Mouse (Mus musculus) embryonic facial prominence, embryonic 10.5 days (tissue): ENCODE measurements at regions not wholly inside any gene's neighbourhood (a gene's known extent, or its start where the extent isn't known, plus 50 kb on each side); places are given as distances from the start of the nearest gene placed in this dataset.

Experiments
- DNase-seq: peaks from one replicate; pipeline ENCODE4 v3.0.0-alpha.2; 2017; ENCODE audit warnings: low spot score
- H3K27ac ChIP-seq: fragments of 300-500 bp; sonication (generic); replicated peaks from 2 replicates; pipeline ENCODE4 v1.5.1; 2016; ENCODE audit warnings: mild to moderate bottlenecking
- H3K27me3 ChIP-seq: fragments of 300-500 bp; sonication (generic); replicated peaks from 2 replicates; pipeline ENCODE4 v1.6.1; 2016; ENCODE audit warnings: low read depth, mild to moderate bottlenecking; ENCODE audit not compliant: poor library complexity, severe bottlenecking
- H3K36me3 ChIP-seq: fragments of 300-500 bp; sonication (generic); replicated peaks from 2 replicates; pipeline ENCODE4 v1.6.1; 2016; ENCODE audit warnings: mild to moderate bottlenecking, moderate library complexity
- H3K4me1 ChIP-seq: fragments of 300-500 bp; sonication (generic); 2 replicates; pipeline ENCODE4 v1.6.1; 2016
- H3K4me3 ChIP-seq: fragments of 300-500 bp; sonication (generic); 2 replicates; pipeline ENCODE4 v1.5.1; 2016; ENCODE audit warnings: mild to moderate bottlenecking, moderate library complexity
- H3K9me3 ChIP-seq: fragments of 300-500 bp; sonication (generic); 2 replicates; pipeline ENCODE4 v1.6.1; 2016; ENCODE audit warnings: mild to moderate bottlenecking
- WGBS: fragments of 180-500 bp; shearing (Covaris S2); methylation state at CpG from one replicate; pipeline ENCODE4 v1.1.7; 2016; 5-methylcytosine and 5-hydroxymethylcytosine counted together

DNA sequence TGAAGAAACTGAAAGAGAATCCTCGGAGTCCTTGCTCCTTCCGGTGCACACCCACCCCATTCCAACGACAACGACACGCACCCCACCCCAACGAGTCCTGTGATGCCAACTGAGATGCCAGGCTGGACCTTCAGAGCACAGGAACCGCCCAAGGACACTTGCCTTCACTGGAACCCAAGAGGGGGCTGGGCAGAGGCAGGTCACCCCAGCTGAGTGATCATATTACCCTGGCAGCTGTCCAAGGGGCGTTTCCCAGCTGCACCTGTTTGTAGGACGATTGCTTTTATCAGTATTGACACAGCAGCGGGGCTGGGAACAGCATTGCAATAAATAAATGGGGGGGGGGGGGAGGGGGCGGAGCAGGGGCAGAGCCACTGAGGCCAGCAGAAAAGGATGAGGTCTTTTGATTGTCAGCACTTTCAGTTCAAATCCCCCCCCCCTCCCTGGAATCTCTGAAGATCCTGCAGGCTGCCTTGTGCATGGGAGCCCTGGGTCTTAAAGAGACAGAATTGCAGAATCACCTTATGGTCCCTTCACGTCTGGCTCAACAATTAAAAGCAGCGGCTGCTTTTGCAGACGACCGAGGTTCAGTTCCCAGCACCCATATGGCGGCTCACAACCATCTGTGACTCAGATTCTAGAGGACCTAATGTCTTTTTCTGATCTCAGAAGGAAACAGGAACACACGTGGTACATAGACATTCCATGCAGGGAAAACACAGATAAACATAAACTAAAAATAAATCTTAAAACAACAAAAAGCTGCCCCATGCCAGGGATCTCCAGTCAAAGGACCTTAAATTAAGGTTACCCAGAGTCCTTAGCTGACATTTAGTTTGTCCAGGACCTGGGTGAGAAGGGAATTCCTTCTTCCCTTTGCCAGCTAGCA lies 52.0 kb upstream of the Pim1 start:
- peak overlapping the region; percentile 72 for H3K27ac ChIP-seq
- no peaks in the 10 kb centered on the region for H3K36me3 ChIP-seq
- H3K4me3 ChIP-seq = peak overlapping the region; percentile 11
- 28% methylated on average over 17 of the region's 17 CpGs for WGBS
- no peaks in the 10 kb centered on the region for H3K9me3 ChIP-seq
- DNase-seq = peak; percentile 65
- peaks cover 64% of the 10 kb centered on the region for H3K4me1 ChIP-seq
- 0 out of 2 replicates have a peak, but pooled peaks cover 6% of the 10 kb centered on the region for H3K27me3 ChIP-seq

DNA sequence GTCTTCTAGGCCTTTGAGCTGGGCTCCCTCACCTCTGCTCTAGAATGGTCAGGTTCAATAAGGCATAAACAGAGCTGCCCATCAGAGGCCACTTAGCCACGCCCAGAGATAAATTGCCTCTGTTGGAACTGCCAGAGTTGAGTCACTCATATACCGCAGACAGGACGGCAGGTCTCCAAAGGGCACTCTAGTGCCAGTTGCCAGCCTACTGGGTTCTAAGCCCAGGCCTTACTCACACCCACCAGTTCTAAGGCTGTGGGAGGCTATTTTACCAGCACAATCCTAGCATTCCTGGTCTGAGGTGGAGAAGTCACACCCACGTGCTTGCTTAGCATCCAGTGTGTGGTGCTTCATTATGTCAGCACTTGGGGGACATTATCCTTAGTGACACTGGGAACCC lies 50.6 kb upstream of the Pim1 start:
- H3K4me3 ChIP-seq = no peak overlapping the region
- peaks cover 64% of the 10 kb centered on the region for H3K4me1 ChIP-seq
- DNase-seq = no peak
- H3K27ac ChIP-seq = peak overlapping the region; percentile 67
- 0 out of 2 replicates have a peak, but pooled peaks cover 6% of the 10 kb centered on the region for H3K27me3 ChIP-seq
- H3K36me3 ChIP-seq = no peaks in the 10 kb centered on the region
- no peaks in the 10 kb centered on the region for H3K9me3 ChIP-seq
- 77% methylated on average over 4 of the region's 4 CpGs for WGBS

GRCm38 (mm10) chr17:29440490-29440889 lies 50.1 kb upstream of the Pim1 start:
- no peak for DNase-seq
- no peak overlapping the region for H3K4me3 ChIP-seq
- H3K36me3 ChIP-seq = no peaks in the 10 kb centered on the region
- H3K27me3 ChIP-seq = 0 out of 2 replicates have a peak, but pooled peaks cover 6% of the 10 kb centered on the region
- no peaks in the 10 kb centered on the region for H3K9me3 ChIP-seq
- H3K4me1 ChIP-seq = peaks cover 69% of the 10 kb centered on the region
- H3K27ac ChIP-seq = peak overlapping the region; percentile 67
